Mouse (Mus musculus) E14TG2a.4 (cell line): ENCODE data around the gene Mn1.

Experiments used
- H3K27me3 ChIP-seq: 2 replicates; pipeline ENCODE4 v1.6.1; 2014; ENCODE audit warnings: low read length, control low read depth; ENCODE audit not compliant: insufficient read depth
- H3K36me3 ChIP-seq: 2 replicates; pipeline ENCODE4 v1.6.1; 2014; ENCODE audit warnings: low read length, control low read depth; ENCODE audit not compliant: insufficient read depth
- H3K4me1 ChIP-seq: replicated peaks from 2 replicates; pipeline ENCODE4 v1.6.1; 2014; ENCODE audit warnings: low read depth, low read length, control low read depth
- H3K4me3 ChIP-seq: replicated peaks from 2 replicates; pipeline ENCODE4 v1.5.1; 2014; ENCODE audit warnings: mild to moderate bottlenecking, low read length
- H3K9me3 ChIP-seq: 2 replicates; pipeline ENCODE4 v1.6.1; 2014; ENCODE audit warnings: low read length, control low read depth
- CTCF ChIP-seq: conservative IDR thresholded peaks from 2 replicates; pipeline ENCODE4 v1.5.1; 2014; ENCODE audit warnings: low read length
- NANOG ChIP-seq: IDR thresholded peaks from 2 replicates; pipeline ENCODE4 v1.6.1; 2014; ENCODE audit warnings: borderline replicate concordance, low read length, mixed read lengths
- POU5F1 ChIP-seq: IDR thresholded peaks from 2 replicates; pipeline ENCODE4 v1.6.1; 2014; ENCODE audit warnings: low read length, borderline replicate concordance

Gene Mn1

DNA sequence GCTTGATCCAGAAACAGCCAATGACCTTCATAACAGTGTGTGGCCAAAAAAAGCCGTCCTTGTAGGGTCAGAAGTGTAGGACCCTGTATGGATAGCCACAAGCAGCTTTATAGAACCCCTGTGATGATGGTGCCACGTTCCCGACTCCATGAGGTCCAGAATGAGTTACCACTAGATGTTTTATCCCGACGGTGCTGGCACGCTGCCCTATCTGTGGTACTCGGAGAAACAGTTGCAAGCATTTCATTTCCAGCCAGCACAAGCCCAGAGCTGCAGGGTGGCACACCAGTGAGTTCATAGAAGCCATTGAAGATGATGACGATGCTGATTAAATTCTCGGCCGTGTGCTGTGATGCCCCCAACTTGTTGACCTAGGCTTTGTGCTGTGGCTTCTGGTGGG, 26.3 kb upstream of the Mn1 start:
- TF ChIP-seq CTCF (no peak), NANOG (no peak), POU5F1 (no peak)
- Histone ChIP-seq H3K9me3 (no peaks in the 10 kb centered on the region), H3K4me1 (peaks cover 16% of the 10 kb centered on the region), H3K4me3 (no peak overlapping the region), H3K27me3 (no peaks in the 10 kb centered on the region), H3K36me3 (peaks cover 35% of the 10 kb centered on the region)

DNA sequence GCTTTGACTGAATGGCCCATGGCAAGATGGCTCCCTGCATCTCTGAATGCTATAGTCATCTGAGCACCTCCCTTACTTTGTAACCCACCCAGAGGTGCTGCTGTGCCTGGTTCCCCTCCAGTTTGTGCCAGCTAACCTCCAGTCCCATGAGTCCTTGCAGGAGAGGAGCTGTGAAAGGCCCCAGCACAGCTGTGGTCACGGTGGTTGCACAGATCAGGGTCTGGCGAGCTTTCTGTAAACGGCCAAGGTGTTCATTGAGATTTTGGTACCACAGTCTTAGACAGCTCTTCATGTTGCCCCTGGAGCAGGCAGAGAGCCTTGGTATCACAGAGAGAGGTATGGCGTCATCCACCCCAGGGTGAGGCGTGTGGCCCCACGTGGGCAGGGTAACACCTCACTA, 25.7 kb upstream of the Mn1 start:
- TF ChIP-seq NANOG (no peak), POU5F1 (no peak), CTCF (no peak)
- Histone ChIP-seq H3K4me1 (peaks cover 20% of the 10 kb centered on the region), H3K9me3 (no peaks in the 10 kb centered on the region), H3K36me3 (peaks cover 29% of the 10 kb centered on the region), H3K27me3 (peaks cover 1% of the 10 kb centered on the region; the same call in 1 of the 2 replicates), H3K4me3 (no peak overlapping the region)

DNA sequence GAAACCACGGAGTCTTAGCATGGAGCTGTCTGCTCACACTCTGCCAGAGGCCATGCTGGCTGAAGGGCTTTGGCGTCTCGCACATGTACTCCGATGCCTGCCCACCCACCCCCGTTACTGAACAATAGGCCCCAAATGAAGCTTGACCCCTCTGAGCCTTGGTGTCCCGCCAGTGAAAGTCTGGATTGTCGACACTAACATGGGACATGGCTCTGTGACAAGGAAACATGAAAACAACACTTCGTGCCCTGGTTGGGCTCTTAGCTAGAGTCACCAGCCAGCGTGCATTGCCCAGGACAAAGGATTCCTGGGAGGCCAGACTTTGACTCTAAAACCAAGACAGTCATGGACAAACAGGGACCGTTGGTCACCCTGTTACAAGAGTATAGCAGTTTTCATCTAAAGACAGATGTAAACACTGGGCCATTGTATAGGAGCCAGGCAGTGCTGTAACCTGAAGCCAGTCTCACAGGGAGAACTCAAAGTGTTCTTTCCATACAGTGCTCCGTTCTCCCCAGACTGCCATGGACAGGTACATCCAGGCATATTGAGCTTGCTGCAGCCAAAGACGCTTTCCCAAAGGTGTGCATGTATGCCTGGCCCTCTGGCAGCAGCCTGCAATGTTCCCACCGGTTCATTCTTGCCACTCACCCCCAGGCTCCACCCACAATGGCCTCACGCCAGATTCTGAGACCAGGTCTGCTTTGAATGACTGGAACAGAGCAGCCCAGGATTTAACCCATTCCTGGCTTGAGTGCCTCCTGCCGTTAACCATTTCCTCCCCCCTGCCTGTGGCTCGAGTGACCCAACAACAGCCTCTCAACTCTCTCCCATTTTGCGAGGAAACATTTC, 23.6 kb upstream of the Mn1 start:
- TF ChIP-seq NANOG: no peak
- TF ChIP-seq POU5F1: no peak
- TF ChIP-seq CTCF: no peak
- Histone ChIP-seq H3K4me1 (peaks cover 26% of the 10 kb centered on the region), H3K27me3 (peaks cover 15% of the 10 kb centered on the region), H3K9me3 (no peaks in the 10 kb centered on the region), H3K4me3 (no peak overlapping the region), H3K36me3 (peaks cover 10% of the 10 kb centered on the region)

DNA sequence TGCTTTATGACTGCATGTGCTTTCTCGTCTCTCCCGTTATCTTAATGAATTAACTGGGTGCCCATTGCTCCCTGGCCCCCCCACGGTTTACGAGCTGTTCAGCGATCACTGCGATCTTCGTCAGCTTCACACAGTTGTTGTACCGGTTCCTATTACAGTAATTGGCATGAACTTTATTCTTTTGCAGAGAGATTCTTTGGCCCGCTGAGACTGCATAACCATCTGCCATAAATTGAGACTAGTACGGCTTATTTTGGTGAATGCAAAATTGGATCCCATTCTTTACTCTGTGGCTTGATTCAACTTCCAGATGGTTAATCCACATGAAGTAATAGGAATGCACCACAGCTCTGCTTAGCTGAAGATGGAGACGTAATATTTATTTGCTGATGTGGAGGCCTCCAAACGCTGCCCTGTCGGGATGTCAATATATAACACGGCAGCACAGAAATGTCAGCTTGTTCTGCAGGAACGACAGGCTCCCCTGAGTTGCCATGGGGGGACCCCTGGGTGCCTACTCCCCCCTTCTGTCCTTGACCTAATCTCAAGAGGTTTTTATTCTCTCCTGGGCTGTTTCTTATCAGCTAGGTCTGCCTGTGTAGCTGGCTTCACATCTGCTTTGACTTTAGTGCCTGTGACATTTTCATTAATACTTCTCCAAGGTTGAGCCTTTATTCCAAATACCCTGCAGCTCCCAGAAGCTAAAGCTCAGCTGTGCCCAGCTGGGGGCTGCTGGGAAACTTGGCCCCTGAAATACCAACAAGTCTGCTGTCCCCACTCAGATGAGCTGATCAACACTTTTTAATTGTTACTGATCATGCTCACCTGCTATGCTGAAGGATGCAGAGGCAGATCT, 22.7 kb upstream of the Mn1 start:
- Histone ChIP-seq H3K4me1 (peaks cover 29% of the 10 kb centered on the region), H3K9me3 (no peaks in the 10 kb centered on the region), H3K27me3 (peaks cover 21% of the 10 kb centered on the region), H3K36me3 (peaks cover 2% of the 10 kb centered on the region), H3K4me3 (no peak overlapping the region)
- TF ChIP-seq CTCF: no peak
- no peak for TF ChIP-seq NANOG
- TF ChIP-seq POU5F1: no peak

DNA sequence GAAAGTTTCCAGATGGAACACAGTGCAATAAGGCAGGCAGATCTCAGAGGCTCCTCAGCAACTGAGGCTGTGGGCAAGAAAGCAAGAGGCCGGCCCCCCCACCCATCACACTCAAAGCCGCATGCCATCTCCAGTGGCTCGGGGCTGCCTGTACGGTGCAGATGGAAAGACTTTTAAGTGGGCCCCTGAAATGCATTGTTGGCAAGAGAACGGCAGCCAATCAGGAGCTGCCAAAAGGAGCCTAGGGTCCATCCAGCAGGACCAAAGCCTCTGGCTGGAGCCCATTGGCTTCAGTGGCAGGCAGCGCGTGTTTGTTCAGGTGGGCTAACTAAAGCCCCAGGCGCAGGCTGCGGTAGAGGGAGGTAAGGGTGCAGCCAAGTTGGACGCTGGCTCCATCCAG, 21.4 kb upstream of the Mn1 start:
- Histone ChIP-seq H3K27me3 (peaks cover 33% of the 10 kb centered on the region), H3K4me1 (peaks cover 35% of the 10 kb centered on the region), H3K4me3 (peak overlapping the region; percentile 29; the same call in 1 of the 2 replicates), H3K36me3 (no peaks in the 10 kb centered on the region), H3K9me3 (no peaks in the 10 kb centered on the region)
- TF ChIP-seq POU5F1 (no peak), CTCF (no peak), NANOG (no peak)

DNA sequence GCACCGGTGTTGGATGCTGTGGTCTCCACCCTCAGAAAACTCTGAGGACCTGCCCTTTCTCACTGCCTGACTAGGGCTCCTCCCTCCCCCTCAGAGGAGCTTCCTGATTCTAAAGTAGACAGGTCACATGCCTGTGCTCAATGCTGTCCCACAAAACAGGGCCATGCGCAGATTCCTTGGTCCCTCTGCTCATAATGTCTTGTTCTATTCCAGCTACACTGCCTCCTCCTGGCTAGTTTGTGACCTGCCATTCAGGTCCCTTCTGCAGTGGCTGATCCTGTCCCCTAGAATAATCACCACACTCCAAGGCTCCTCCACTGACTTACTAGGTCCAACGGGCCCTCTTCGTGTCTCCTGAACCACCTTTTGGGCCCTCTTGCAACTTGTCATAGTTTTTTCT, 21.0 kb upstream of the Mn1 start:
- TF ChIP-seq NANOG (no peak), CTCF (no peak; the same call in 1 of the 2 replicates), POU5F1 (no peak)

DNA sequence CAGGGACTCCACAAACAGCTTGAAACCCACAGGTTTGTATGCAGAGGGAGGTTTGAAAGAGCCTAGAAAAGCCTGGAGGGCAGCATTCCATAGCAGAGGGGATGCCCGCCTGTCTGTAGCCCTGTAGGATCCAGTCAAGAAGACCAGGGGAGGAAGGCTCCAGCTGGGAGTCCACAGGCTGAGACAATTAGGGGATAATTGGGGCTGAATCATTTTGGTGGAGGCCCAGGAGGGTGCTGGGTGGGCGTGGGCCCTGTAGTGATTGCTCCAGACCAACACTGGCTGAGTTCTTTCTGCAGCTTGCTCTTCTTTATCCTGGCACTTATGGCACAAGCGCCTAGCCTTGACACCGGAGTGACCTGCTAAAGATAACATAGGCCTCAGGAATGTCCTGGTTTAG, 18.7 kb upstream of the Mn1 start:
- peaks cover 53% of the 10 kb centered on the region for H3K27me3 ChIP-seq
- H3K4me1 ChIP-seq: peaks cover 50% of the 10 kb centered on the region
- no peak overlapping the region for H3K4me3 ChIP-seq
- TF ChIP-seq POU5F1 (no peak), NANOG (peak; percentile 42; the same call in 1 of the 2 replicates), CTCF (no peak)
- no peaks in the 10 kb centered on the region for H3K36me3 ChIP-seq
- no peaks in the 10 kb centered on the region for H3K9me3 ChIP-seq

More for the DNA sequence above, 21.0 kb upstream of the Mn1 start:
- H3K4me1 ChIP-seq: peaks cover 39% of the 10 kb centered on the region
- no peaks in the 10 kb centered on the region for H3K9me3 ChIP-seq
- peak overlapping the region; percentile 29; the same call in 1 of the 2 replicates for H3K4me3 ChIP-seq
- peaks cover 36% of the 10 kb centered on the region for H3K27me3 ChIP-seq
- H3K36me3 ChIP-seq: no peaks in the 10 kb centered on the region

DNA sequence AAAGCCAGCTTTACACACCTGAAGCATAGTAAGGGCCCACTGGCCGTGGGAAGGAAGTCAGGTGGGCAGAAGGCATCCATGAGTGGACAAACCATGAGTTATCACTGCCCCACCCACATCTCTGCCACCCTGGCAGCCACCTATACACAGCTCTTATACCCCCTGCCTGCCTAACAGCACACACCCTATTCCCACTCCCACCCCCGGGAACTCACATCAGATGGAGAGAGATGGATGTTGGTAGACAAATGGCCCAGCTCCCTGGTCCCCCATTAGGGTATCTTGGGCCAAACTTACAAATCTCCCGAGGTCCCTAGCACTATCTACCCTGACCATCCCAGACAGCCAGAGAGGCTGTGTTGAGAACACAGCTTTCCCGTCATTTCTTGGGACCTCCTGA, 17.9 kb upstream of the Mn1 start:
- Histone ChIP-seq H3K27me3 (peaks cover 53% of the 10 kb centered on the region), H3K36me3 (no peaks in the 10 kb centered on the region), H3K4me1 (peaks cover 42% of the 10 kb centered on the region), H3K4me3 (no peak overlapping the region), H3K9me3 (no peaks in the 10 kb centered on the region)
- no peak for TF ChIP-seq NANOG
- TF ChIP-seq POU5F1: no peak
- TF ChIP-seq CTCF: no peak
